Mouse (Mus musculus) spleen, postnatal 36 days (tissue): ENCODE data around the gene 6430571L13Rik.

ENCODE experiments used
- DNase-seq, 2 experiments: peaks; one replicate each; pipeline ENCODE4 v3.0.0; 2022; ENCODE audit warnings: low spot score in 2 of 2, mixed read lengths in 1 of 2

Gene 6430571L13Rik

GRCm38 (mm10) chr9:107340267-107340859, at the start of gene 6430571L13Rik:
Gene 6430571L13Rik, plus strand, starts transcription at chr9:107340602.
- DNase-seq: peak; percentile 87 to 88

- peak; percentile 72 for DNase-seq
These were observed 49.5 kb upstream of the 6430571L13Rik start for GRCm38 (mm10) chr9:107290897-107291296.

- DNase-seq: peak; percentile 69 to 80
These were observed 46.2 kb upstream of the 6430571L13Rik start for GRCm38 (mm10) chr9:107294249-107294648.

GRCm38 (mm10) chr9:107295616-107296015, 44.8 kb upstream of the 6430571L13Rik start:
- DNase-seq: no peak

GRCm38 (mm10) chr9:107296016-107296040, 44.6 kb upstream of the 6430571L13Rik start, which contains the start of gene Cish:
Gene Cish, plus strand, starts transcription at chr9:107296026.
- no peak for DNase-seq

- no peak for DNase-seq
These were observed 44.4 kb upstream of the 6430571L13Rik start for GRCm38 (mm10) chr9:107296041-107296440.

- DNase-seq: peak; percentile 84 to 90
These were observed 43.9 kb upstream of the 6430571L13Rik start for GRCm38 (mm10) chr9:107296501-107296965.

GRCm38 (mm10) chr9:107297059-107297458, 43.3 kb upstream of the 6430571L13Rik start:
- DNase-seq: no peak

GRCm38 (mm10) chr9:107297658-107298057, 42.7 kb upstream of the 6430571L13Rik start:
- no peak for DNase-seq

GRCm38 (mm10) chr9:107298059-107298780, 42.2 kb upstream of the 6430571L13Rik start:
- DNase-seq: peak in 1 of 2 experiments; percentile 26

- DNase-seq: no peak
These were observed 41.5 kb upstream of the 6430571L13Rik start for GRCm38 (mm10) chr9:107298876-107299275.

GRCm38 (mm10) chr9:107299783-107300182, 40.6 kb upstream of the 6430571L13Rik start:
- no peak for DNase-seq

- DNase-seq: no peak
These were observed 40.0 kb upstream of the 6430571L13Rik start for GRCm38 (mm10) chr9:107300224-107300973.

GRCm38 (mm10) chr9:107301554-107302331, 38.7 kb upstream of the 6430571L13Rik start:
- no peak for DNase-seq

- no peak for DNase-seq
These were observed 37.8 kb upstream of the 6430571L13Rik start for GRCm38 (mm10) chr9:107302592-107302991.

- no peak for DNase-seq
These were observed 37.1 kb upstream of the 6430571L13Rik start for GRCm38 (mm10) chr9:107303121-107303820.

- no peak for DNase-seq
These were observed 36.5 kb upstream of the 6430571L13Rik start for GRCm38 (mm10) chr9:107303900-107304299.

- peak in 1 of 2 experiments; percentile 35 for DNase-seq
These were observed 36.0 kb upstream of the 6430571L13Rik start for GRCm38 (mm10) chr9:107304383-107304782.

GRCm38 (mm10) chr9:107305012-107305411, 35.4 kb upstream of the 6430571L13Rik start:
- no peak for DNase-seq

- DNase-seq: no peak
These were observed 34.5 kb upstream of the 6430571L13Rik start for GRCm38 (mm10) chr9:107305601-107306542.
